Mouse (Mus musculus): ENCODE data around the gene Osbpl10.

DNA sequence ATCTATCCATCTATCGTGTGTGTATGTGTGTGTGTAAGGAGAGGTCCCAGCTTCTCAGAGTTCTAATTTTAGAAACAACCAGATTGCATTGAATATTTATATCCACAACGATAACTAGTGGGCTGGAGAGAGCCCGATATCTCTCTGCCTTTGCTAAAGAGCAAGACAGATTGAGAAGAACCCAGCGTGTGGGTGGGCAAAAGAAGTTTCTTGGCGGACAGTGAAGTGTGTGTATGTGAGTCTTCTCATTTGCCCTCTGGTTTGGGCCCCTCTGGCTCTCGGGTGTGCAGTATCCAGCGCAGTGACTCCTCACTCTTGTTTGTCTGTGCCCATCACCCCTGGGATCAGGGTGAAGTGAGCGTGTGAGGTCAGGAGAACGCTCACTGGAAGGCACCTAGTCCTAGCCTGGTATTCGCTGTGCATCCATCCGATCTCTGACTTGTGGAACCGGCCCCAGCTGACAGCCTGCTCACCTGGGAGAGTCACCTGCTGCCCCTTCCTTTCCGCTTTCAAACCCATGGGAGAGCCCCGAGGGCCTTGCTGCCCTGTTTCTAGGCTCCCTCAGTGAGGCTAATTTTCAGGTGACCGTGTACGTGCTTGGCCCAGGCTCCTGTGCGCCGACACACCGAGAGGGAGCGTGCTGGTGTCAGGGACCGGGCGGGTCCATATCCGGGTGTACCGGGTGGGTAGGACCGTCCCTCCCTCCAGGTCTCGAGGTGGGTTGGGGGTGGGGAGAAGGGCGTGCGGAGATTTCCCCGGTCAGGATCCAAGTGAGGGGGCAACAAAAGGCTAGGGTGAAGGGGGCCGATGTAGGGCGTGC is 698 bp upstream of the Osbpl10 start:
- TF ChIP-seq EP300 (IDR thresholded peaks at IDR 0.05; ENCODE audit: low read length) (no peak), GABPA (IDR thresholded peaks at IDR 0.05; ENCODE audit: insufficient replicate concordance, low read depth, low read length) (no peak), JUND (conservative IDR thresholded peaks at IDR 0.05; ENCODE audit: low read depth, low read length) (no peak), CTCF (conservative IDR thresholded peaks at IDR 0.05 in 1 of 2, IDR thresholded peaks at IDR 0.05 in 1 of 2; ENCODE audit: low read depth in 2 of 2, low read length in 2 of 2) (no peak), MXI1 (IDR thresholded peaks at IDR 0.05; ENCODE audit: low read depth, low read length) (no peak), TBP (conservative IDR thresholded peaks at IDR 0.05; ENCODE audit: low read depth, low read length) (no peak), CHD2 (IDR thresholded peaks at IDR 0.05; ENCODE audit: low read length) (no peak), ZC3H11A (IDR thresholded peaks at IDR 0.05; ENCODE audit: low read depth, low read length) (no peak), SIN3A (IDR thresholded peaks at IDR 0.05; ENCODE audit: low read length) (no peak), JUN (IDR thresholded peaks at IDR 0.05; ENCODE audit: insufficient read depth, low read depth, low read length) (no peak), POLR2A (IDR thresholded peaks at IDR 0.05; ENCODE audit: low read depth, low read length) (no peak), USF1 (IDR thresholded peaks at IDR 0.05; ENCODE audit: low read depth, low read length) (no peak), SMC3 (IDR thresholded peaks at IDR 0.05; ENCODE audit: low read depth, low read length) (no peak)

Measured in CH12.LX (cell line).